Mouse (Mus musculus) adrenal gland, postnatal 10 days (tissue): ENCODE measurements around the gene Cxcl12. TPM values are rescaled to one million over a fixed set of nuclear protein-coding genes. Genes with fewer than 3 reads are reported as not detected.

Experiments
- DNase-seq: peaks from one replicate; pipeline ENCODE4 v3.0.0; 2021; ENCODE audit warnings: mixed read lengths
- long read RNA-seq, 2 experiments: library from polyadenylated mRNA; stranded (forward); transcript quantifications; one replicate each; pipeline ENCODE4 v2.0.0; 2021
- total RNA-seq, 2 experiments: library from RNA; stranded (reverse); gene quantifications; 2 replicates each; pipeline ENCODE4 v1.2.3; 2021

Gene Cxcl12
- total RNA-seq = 100 to 1,000 TPM; 113 to 126 TPM
- long read RNA-seq, experiment 1, full-length matches to known transcripts = 101 of 130 reads
- long read RNA-seq, experiment 1, partial matches to known transcripts = 11 of 130 reads
- long read RNA-seq, experiment 1, other reads (novel, unspliced or antisense) = 18 of 130 reads
- long read RNA-seq, experiment 2, full-length matches to known transcripts = 33 of 44 reads
- long read RNA-seq, experiment 2, partial matches to known transcripts = 7 of 44 reads
- long read RNA-seq, experiment 2, other reads (novel, unspliced or antisense) = 4 of 44 reads

DNA sequence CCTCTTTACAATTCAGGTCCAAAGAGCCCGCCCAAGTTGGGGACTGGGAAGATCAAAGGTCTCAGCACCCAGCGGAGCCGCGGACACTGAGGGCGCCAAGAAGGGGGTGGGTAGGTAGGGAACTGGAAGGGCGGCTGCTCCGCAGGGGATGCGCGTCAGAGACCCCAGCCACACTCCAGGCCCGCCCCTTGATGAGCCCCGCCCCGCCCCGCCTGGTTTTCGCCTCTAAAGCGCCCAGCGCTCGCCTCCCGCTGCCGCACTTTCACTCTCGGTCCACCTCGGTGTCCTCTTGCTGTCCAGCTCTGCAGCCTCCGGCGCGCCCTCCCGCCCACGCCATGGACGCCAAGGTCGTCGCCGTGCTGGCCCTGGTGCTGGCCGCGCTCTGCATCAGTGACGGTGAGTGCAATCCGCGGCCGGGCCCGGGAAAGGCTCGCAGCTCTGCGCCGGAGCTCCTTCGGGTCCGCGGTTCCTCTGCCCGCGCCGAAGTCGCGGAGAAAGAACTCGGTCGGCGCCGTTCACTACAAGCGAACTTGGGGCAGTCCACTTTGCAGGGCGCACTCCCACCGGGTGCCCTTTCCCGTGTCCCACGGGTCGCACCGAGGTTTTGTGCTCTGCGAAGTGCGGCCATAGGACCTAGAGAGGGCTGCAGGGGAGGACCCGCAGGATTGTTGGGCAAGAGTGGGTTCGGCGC lies at the start of gene Cxcl12:
Gene Cxcl12 (plus strand): TSS at position 215 of the 691 bp plus-strand sequence.
- peak; percentile 84 for DNase-seq

DNA sequence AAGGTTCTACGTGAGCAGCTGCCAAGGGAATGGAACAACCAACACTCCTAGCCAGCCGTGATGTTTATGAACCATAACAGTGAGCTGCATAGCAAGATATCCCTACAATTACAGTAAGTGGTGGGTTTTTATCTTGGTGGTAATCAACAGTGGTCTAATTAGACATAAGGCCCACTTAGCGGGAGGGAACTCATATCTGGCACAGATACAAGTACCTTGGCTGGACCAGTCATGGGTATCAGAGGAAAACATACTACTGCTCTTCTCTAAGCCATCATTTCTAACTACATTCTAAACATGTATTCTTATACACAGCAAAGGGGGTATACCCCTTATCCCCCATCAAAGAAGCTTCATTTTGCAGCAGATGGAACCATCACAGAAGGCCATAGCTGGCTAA lies 46.3 kb upstream of the Cxcl12 start:
- no peak for DNase-seq

DNA sequence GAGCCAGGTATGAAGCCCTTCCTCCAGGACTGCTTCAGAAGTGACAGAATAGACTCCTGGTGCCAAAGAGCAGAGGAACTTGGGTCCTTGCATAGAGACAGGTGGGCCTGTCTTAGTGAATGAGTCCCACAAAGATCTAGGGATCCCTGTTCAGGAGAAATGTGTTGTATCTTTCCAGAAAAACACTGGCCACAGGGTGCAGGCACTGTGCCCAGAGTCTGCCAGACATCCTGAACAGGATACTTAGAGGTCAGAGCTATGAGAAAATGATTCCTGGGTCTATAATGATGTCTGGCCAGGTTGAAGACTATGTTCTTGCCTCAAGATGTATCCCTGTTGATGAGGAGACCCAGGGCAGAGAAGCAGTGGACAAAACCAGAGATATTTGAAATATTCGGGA lies 42.0 kb upstream of the Cxcl12 start:
- no peak for DNase-seq

DNA sequence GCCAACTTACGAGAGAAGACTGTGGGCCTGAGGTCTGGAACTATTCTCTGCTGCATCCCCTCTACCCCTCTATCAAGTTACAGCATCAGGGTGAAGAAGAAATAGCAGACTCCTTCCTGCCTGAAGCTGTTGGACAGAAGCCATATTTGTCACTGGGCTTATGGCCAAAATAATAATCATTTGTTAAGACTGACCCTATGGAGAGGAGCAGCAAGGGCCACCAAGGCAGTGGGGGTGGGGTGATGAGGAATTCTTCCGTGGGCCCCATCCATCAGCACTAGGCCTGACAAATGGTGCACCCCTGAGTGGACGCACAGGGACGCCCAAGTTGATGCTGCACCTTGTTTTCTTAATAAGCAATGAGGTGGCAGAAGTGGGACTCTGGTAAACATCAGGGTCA lies 38.9 kb upstream of the Cxcl12 start:
- no peak for DNase-seq

DNA sequence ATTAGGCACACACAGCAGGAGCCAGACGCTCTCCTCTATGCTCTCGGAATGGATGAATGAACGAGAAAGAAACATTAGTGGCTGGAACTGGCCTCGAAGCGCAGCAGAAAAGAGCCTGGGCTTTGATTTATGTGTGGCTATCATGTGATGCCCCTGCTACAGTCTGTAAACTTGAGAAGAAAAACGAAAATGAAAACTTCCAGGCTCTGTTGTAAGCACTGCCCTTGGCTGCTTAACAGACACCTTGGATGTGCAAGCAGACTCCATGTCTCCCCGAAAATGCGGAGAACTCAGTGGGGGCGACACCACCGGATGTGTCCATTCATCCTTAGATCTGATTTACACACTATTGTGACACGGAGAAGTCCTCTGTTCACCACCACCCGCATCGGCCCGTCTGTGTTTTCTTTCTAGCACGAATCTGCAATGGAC lies 37.6 kb upstream of the Cxcl12 start:
- peak; percentile 13 for DNase-seq

DNA sequence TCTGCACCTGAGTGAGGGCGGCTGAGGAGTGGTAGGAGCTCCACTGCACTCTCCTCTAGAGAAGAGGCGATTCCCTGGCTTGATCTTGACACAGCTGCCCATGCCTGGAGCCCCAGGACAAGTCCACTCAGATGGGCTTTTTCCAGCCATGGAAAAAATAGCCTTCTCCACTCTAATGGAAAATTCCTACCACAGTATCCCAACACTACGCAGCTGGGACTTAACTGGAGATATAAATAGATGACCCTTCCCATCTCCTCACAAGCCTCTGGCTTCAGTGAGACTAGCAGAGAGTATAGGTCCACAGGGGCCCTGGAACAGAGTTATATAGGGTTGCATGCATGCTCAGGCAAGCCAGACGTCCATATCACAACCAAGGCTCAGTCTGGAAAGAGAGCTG lies 33.8 kb upstream of the Cxcl12 start:
- no peak for DNase-seq

DNA sequence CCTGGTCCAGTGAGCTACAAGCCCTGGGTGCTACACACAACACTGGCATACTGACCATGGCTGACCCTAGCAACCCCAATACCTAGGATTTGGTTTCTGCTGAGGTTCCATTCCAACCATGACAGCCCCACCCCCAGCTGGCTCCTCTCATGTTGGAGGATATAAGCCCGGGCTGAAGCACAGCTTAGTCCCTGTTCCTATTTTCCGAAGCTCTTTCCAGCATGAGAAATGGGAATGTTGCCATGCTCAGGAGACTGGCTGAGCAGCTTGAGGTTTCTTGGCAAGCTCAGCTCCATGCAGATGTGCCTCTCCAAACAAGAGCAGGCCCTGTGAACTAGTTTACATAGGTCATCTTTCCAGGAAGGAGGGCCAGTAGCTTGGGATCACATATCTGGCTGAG lies 30.6 kb upstream of the Cxcl12 start:
- DNase-seq = no peak

DNA sequence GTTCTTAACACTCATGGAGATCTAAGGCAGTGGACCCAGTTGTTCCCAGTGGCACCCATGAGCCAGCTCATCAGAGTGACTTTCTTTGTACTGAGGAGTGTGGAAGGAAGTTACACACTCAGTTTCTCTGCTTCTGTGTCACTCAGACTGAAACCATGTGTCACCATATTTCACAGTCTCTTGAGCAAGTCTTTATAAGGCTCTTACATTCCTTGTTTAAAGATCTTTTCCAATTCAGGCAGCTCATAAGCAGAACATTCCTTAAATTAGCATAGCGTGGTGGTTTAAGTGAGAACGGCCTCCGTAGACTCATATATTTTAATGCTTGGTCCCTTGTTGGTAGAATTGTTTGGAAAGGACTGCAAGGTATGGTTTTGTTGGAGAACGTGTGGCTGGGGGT lies 27.4 kb upstream of the Cxcl12 start:
- DNase-seq = no peak

DNA sequence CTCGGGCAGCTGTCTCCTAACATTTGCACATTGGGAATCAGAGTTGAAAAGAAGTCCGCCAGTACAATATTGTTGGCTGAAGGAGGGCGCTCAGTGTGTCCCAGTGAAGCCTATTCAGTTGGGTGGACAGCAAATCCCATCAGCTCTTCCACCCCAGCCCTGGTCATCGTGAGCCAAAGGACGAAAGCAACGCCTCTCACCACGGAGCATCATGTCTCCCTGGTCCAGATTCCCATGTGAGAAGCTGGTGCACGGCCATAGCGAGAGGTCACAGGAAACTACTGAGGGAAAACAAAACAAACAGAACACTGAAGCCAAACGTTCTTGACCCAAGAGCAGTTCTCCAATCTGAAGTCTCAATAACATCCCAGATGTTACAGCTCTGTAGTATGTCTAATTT lies 21.4 kb upstream of the Cxcl12 start:
- no peak for DNase-seq

DNA sequence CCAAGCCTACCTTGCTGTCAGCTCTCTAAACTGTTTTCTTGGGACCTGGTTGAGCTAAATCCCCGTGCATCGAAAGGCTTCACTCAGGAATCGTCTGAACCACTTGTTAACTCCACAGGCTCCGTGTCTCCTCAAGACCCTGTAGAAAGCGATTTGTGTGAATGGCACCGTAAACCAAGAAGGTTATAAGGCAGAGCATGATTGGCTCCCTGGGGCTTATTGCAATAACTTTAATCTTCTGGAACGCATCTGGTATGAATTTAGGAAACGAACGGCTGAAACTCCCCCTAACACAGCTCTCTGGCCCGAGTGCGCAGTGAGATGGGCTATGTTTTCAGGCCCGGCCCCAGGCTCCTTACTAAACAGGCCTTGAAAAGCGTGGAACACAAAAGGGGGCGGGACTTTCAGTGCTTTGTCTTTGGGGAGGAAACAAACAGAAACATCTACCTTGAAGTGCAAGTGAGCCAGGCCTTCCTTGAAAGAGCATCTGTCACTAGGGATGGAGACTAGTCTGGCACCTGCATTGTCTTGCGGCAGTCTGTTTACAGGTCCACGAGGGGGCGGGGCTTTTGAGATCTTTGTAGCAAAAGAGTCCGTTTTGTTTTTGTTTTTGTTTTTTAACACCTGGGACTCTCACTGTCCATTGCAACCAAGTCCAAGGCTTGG lies 16.7 kb upstream of the Cxcl12 start:
- no peak for DNase-seq

DNA sequence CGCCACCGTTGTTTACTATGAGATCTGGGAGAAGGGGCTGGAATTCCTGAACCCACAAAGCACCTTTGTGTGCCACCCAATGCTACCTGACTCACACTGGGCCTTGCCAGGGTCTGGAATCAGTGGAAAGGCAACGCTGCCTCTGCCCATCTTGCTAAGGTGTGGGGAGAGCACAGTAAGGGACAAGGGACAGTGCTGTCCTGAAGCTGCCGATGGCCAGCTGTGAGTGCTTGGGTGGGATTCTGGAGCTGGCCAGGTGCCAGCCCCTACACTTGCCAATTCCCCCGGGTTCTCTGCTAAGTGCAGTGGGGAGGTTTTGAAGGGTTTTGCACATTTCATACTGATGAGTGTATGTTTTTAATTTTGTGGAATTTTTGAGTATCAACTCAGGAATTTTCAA lies 15.3 kb upstream of the Cxcl12 start:
- DNase-seq = no peak

DNA sequence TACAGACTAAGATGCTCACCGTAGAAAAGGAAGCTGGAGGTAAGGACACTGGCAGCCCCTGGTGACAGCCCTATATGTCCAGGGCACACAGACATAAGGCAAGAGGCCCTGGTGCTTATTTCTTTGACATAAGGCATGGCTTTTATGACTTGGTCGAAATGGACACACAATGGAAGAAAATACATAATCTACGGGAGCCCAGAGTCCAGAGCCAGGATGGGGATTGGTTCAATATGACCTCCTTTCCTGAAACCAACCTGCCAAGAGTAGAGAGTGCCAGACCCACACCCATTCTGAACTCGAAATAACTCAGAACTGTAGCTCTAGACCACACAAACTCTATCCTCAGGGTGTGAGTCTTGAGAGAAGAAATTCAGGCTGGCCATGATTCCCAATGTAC lies 11.5 kb upstream of the Cxcl12 start:
- no peak for DNase-seq

DNA sequence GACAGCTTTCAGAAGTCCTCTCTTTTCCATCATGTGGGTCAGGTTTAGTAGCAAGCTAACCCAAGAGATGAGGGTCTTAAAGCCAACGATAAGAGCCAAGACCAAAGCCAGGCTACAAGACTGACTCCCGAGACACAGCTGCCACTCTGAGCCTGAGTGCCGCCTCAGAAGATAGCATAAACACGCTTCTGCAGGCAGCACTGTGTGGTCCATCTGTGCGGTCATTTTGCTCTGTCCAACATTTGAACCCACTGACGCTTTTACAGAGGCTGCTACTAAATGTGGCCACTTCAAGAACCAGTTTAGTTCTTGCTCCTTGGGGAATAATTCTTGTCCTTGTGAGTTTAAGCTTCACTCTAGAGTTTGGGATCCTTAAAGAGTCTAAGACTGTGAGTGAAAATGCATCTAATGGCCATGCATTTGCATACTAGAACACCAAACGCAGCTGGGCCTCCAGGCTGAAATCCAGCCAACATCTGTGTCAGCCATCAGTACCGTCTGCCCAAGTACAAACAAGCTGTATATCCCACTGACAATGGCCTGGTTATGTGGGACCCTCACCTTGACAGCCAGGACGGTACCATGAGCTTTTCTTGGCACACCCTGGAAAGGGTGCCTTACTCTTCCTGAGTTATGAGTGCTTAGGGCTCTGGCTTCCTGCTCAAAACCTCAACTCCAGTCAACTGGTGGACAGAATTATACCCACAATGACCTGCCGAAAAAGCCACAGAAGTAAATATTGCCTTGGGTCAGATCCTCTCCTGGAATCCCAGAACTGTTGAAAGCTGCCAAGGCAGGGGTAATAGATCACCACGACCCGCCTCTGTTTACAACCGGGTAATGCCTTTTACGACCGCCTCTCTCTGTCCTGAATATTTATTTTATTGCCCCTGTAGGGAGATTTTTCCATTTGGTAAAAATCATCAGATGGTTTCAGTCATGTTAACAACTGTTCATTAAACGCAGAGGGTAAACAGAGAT lies 8.3 kb upstream of the Cxcl12 start:
- no peak for DNase-seq

DNA sequence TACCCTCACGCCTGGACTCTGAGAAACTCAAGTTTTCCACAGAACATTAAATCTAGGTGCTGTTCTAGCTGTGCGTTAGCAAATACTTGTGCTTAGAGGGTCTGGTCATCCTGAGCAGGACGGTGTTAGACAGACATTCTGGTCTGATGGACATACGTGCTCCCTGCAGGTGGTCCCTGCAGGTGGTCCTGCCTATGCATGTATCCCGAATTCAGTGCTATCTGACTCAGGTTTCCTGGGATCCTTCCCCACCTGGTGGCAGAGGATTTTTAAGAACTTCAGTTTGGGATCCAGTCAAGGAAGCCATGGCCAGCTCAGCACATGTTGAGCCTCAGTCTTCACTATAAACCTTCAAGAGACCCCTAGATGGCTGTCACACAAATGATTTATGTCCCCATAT lies 4.8 kb upstream of the Cxcl12 start:
- DNase-seq = no peak

DNA sequence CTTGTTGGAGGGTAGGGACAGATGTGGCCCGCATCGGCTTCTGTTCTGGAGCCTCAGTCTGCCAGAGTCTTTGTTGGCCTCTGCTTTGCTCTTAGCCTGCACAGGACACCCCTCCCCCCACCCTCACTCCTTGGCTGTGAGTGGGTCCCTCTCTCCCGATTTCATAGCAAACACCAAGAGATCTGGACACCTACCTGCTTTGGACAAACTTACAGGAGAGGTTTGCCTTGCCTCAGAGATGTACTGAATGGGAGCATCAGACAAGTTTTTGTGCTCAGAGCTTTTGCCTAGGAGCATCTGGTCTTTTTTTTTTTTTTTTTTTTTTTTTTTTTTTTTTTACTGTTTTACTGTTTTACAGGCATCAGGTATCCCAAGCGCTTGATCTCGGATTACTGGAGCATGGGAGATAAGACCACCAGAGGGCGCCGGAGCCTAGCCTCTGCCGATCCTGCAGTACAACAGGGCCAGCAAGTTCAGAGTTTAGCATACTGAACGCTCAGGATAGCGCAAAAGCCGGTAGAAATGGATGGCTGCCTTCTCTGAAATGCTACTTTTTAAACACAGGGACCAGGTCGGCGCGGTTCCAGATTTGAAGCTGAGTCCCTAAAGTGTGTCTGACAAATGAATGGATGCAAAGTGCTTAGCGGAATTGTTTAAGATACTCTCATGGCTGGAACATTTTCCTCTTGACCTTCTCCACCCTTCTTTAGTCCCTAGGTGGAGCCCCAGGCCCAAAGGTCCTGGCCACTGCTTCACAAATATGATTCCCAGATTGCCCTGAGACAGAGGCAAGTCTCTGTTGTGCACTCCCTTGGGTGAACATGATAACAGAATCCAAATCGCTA lies 1.5 kb upstream of the Cxcl12 start:
- DNase-seq = peak; percentile 91

DNA sequence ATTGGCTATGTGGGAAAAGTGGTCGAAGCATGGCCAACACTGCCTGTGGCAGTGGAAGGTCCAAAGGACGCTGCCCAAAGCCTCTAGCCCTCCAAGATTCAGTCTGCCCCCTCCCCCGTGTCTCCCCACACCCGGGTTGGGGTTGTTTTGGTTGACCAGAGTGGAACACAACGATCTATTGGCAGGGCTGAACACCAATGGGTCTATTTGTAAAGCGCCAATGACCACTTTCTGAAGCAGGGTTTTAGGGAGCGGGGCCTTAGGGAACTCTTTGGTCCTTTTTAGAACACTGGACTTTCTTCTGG lies 957 bp upstream of the Cxcl12 start:
- peak; percentile 18 for DNase-seq

DNA sequence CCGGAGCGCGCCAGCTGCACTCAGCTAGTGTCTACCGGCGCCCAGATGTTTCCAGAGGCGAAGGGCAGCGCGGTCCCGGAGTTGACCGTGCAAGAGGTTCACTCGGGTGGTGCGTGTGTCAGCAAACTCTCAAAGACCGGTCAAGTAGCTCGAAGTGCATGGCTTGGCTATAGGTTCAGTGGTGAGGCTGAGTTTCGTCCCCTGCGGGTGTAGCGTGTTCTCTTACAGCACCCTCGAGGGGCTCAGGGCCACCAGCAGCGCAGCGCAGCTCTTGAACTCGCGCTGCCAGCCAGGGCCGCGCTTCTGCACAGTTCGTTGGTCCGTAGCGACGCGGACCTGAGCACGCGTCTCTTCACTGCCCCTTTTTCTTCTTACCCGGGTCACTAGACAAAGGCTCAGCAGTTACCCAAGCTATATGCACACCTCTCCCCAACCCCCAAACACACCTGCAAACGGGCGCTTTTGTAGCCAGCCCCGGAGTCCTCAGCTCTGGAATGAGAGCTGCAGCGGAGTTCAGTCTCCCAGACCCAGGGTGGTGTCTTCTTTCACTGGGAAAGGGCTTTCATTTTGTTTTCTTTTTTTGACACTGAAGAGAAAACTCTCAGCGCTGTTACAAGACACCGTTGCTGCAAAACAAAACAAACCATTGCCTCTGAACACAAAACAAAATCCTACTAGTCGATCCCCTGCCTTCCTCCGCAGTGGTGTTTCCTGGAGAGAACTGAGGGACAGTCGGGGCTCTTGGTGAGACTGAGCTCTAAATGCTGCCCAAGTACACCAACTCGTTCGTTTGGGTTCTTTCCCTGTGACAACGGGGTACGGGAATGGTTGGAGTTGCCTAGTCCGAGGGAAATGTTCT lies 945 bp downstream of the Cxcl12 start:
- DNase-seq = peak; percentile 22

DNA sequence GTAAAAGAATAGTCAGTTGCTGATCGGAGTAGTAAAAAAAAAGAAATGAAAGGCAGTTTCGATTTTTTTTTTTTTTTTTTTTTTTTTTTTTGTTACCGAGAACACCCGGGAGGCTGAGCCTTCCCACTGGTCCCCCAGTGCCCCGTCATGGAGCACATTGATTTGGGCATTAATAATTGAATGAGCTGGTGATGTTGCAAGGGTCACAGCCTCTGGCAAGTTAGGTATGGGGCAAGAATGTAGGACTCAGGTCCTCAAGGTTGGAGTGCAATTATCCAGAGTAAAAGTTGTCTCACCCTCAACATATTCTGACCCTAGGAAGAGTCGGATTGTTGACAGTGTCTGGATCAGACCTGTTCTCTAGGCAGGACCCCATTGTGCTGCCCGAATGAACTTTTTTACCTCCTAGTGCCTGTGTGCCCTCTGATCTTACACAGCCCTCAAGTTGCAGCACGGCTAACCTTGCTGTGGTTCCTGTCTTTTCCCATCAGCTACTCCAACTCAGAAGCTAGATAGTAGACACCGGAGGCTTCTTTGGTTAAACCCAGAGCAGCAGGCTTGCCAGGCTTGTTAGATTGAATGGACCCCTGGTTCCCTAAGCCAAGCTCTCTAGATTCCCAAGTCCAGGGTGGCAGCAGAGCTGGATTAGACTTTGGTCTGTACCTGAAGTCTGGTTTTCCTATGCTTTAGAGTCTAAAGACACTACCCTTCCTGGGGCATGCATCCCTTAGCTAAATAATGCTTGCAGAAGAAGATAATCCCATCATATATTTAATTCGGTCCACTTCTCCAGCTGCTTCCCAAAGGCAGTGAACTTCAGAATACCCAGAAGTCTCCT lies 1.8 kb downstream of the Cxcl12 start:
- DNase-seq = no peak

DNA sequence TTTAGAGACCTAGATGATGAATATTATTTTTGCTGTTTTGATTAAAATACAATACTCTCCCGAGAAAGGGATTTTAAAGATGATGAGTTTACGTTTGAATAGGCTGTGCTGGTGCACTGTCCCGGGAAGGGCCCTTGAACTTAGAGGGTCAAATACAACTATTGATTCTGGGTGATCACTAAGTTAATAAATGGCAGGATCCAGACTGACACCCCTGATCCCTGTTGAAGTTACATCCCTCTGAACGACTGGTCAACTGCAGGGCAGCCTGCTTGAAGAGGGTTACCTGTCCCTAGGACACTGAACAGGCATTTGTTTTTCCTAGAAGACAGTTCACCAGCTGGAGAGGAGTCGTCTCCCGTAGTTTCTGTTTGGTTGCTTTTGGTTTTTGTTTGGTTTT lies 4.0 kb downstream of the Cxcl12 start:
- DNase-seq = no peak

DNA sequence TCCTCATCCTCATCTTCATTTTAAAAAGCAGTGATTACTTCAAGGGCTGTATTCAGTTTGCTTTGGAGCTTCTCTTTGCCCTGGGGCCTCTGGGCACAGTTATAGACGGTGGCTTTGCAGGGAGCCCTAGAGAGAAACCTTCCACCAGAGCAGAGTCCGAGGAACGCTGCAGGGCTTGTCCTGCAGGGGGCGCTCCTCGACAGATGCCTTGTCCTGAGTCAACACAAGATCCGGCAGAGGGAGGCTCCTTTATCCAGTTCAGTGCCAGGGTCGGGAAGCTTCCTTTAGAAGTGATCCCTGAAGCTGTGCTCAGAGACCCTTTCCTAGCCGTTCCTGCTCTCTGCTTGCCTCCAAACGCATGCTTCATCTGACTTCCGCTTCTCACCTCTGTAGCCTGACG lies 5.5 kb downstream of the Cxcl12 start:
- peak; percentile 91 for DNase-seq
